Mouse (Mus musculus) stomach, embryonic 16.5 days (tissue): ENCODE data around the gene Ptma. TPM values are rescaled to one million over a fixed set of nuclear protein-coding genes. Genes with fewer than 3 reads are reported as not detected.

Experiments used
- ATAC-seq: fragments of 200-750 bp; cut with Nextera tagmentation; 2 replicates; pipeline ENCODE4 v1.8.0; 2017; ENCODE audit warnings: moderate number of reproducible peaks, moderate TSS enrichment; ENCODE audit not compliant: insufficient read depth, low FRiP score
- H3K27ac ChIP-seq: fragments of 300-500 bp; sonication (generic); 2 replicates; pipeline ENCODE4 v1.5.1; 2014; ENCODE audit warnings: low read length
- H3K27me3 ChIP-seq: fragments of 300-500 bp; sonication (generic); 2 replicates; pipeline ENCODE4 v1.6.1; 2014; ENCODE audit warnings: low read length, control low read depth, mixed read lengths; ENCODE audit not compliant: control insufficient read depth, insufficient read depth
- H3K36me3 ChIP-seq: fragments of 300-500 bp; sonication (generic); 2 replicates; pipeline ENCODE4 v1.6.1; 2014; ENCODE audit warnings: low read length; ENCODE audit not compliant: control insufficient read depth, insufficient read depth
- H3K4me1 ChIP-seq: fragments of 300-500 bp; sonication (generic); 2 replicates; pipeline ENCODE4 v1.6.1; 2014; ENCODE audit warnings: low read length, control low read depth, mixed read lengths; ENCODE audit not compliant: control insufficient read depth, insufficient read depth
- H3K4me2 ChIP-seq: fragments of 300-500 bp; sonication (generic); 2 replicates; pipeline ENCODE4 v1.6.1; 2014; ENCODE audit warnings: low read depth, low read length, mixed read lengths
- H3K4me3 ChIP-seq: fragments of 300-500 bp; sonication (generic); replicated peaks from 2 replicates; pipeline ENCODE4 v1.5.1; 2014; ENCODE audit warnings: mild to moderate bottlenecking, low read length
- H3K9ac ChIP-seq: fragments of 300-500 bp; sonication (generic); 2 replicates; pipeline ENCODE4 v1.6.1; 2014; ENCODE audit warnings: low read length
- H3K9me3 ChIP-seq: fragments of 300-500 bp; sonication (generic); replicated peaks from 2 replicates; pipeline ENCODE4 v1.6.1; 2016; ENCODE audit warnings: low read length, control low read depth; ENCODE audit not compliant: control insufficient read depth
- WGBS: fragments of 180-500 bp; shearing (Covaris S2); extraction: QIAGEN DNeasy Blood & Tissue Kit; methylation state at CpG from one replicate; pipeline ENCODE4 v1.1.7; 2014; 5-methylcytosine and 5-hydroxymethylcytosine counted together
- polyA plus RNA-seq: library from polyadenylated mRNA; unstranded; fragments of >200 nt; fragmentation: Nextera tagmentation; extraction: Ambion mirVana; gene quantifications from 2 replicates; pipeline ENCODE4 v1.2.1, GENCODE M21; 2015

Gene Ptma
- polyA plus RNA-seq, 1 experiment from 2014 or later = 2,170 TPM

DNA sequence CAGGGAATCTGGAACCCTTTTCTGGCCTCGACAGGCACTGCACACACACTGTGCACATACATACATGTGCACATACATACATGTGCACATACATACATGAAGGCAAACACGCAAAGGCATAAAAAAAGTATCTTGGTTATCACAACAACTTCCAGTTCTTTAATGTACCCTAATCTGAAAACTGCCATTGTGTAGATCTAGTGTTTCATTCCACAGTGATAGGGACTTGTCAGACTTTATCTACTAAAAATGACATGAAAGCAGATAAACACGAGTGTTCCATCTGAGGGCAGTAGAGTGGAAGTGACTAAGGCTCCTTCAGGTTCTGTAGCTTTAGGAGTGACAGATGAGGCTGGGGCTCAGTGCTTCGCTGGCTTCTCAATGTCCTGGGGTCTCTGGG is 24.8 kb downstream of the Ptma start:
- Histone ChIP-seq H3K4me1 (no peaks in the 10 kb centered on the region), H3K9me3 (no peaks in the 10 kb centered on the region), H3K9ac (no peak overlapping the region), H3K27me3 (no peaks in the 10 kb centered on the region), H3K27ac (no peak overlapping the region), H3K4me3 (no peak overlapping the region), H3K36me3 (no peaks in the 10 kb centered on the region), H3K4me2 (no peak overlapping the region)
- ATAC-seq = no peak
- WGBS = 65% methylated on average over 4 of the region's 4 CpGs

DNA sequence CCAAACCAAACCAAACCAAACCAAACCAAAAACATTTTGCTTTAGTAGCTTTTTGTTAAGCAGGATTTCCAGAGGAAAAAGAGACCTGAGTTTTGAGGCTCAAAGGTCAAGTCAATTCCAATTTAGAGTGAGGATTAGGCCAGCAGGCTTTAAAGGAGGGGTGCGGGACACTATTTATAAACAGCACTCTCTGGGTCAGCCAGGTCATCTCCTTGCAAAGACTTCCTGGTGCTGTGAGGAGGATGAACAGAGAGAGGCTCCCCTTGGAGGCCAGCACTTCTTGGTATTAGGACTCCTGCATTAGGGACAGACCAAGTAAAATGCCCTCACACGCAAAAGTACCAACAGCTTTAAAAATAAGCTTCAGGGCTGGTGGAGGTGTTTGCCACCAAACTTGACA is 25.4 kb downstream of the Ptma start:
- Histone ChIP-seq H3K9ac (no peak overlapping the region), H3K4me2 (no peak overlapping the region), H3K9me3 (no peaks in the 10 kb centered on the region), H3K36me3 (no peaks in the 10 kb centered on the region), H3K4me3 (no peak overlapping the region), H3K27me3 (no peaks in the 10 kb centered on the region), H3K4me1 (no peaks in the 10 kb centered on the region), H3K27ac (no peak overlapping the region)
- WGBS = 46% methylated on average over 2 of the region's 2 CpGs
- ATAC-seq = no peak

DNA sequence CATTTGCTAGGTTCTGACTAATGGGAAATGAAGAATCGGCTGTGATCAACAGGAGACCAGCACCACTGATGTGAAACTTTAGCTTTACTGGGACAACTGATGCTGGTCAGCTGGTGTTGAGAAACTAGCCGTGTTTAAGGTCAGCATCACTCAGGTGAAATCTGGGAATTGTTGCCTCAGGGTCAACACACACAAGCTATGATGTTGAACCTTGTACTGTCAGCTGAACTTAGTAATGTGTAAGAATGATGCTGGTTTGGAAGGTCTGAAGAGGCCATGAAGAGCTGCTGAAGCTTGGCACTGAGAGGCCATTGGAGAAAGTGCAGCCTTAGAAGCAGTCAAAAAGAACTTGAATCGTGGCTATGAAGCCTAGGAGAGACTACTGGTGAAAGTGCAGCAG is 29.1 kb downstream of the Ptma start:
- no peaks in the 10 kb centered on the region for H3K4me1 ChIP-seq
- WGBS = 86% methylated on average over 3 of the region's 3 CpGs
- H3K4me3 ChIP-seq = no peak overlapping the region
- no peak overlapping the region for H3K4me2 ChIP-seq
- no peaks in the 10 kb centered on the region for H3K27me3 ChIP-seq
- H3K27ac ChIP-seq = no peak overlapping the region
- H3K36me3 ChIP-seq = no peaks in the 10 kb centered on the region
- no peak overlapping the region for H3K9ac ChIP-seq
- ATAC-seq = no peak
- H3K9me3 ChIP-seq = no peaks in the 10 kb centered on the region

DNA sequence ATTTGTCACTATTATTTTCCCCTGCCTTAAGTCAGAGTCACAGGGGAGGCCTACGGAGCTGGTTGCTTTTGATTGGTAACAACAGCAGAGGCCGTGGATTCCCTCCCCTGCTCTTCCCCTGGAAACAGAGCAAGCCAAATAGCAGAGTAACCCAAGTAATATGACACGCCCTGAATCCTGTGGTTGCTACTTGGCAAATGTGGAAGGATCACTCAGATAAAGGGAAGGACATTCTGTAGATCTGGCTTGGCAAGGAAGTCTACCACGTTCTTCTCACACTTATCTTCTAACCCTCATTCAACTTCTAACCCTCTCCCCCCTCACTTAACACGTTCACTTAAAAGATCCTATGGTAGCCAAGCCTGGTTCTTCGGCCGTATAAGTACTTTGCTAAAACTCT is 31.3 kb downstream of the Ptma start:
- H3K4me2 ChIP-seq = no peak overlapping the region
- no peak overlapping the region for H3K27ac ChIP-seq
- H3K4me3 ChIP-seq = no peak overlapping the region
- 58% methylated on average over 7 of the region's 7 CpGs for WGBS
- H3K27me3 ChIP-seq = no peaks in the 10 kb centered on the region
- no peak for ATAC-seq
- no peaks in the 10 kb centered on the region for H3K9me3 ChIP-seq
- no peak overlapping the region for H3K9ac ChIP-seq
- no peaks in the 10 kb centered on the region for H3K4me1 ChIP-seq
- no peaks in the 10 kb centered on the region for H3K36me3 ChIP-seq

DNA sequence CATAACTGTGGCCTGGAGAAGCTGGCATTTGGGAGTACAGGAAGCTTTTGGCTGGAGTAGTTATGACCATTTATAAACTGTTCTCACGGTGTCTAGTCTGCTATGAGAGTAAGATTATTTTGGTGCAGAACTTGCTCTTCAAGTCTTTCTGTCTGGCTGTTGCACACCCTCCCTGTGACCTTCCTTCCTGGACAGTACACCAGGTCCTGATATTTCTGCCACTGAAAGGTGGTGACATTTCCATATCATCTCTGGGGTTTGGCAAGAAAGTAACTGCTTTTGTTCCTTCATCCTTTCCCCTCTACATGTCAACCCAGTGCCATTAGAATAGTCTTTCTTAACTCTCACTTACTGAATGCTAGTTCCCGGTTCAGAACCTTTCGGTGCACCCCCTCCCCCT is 32.7 kb downstream of the Ptma start:
- WGBS = 84% methylated on average over 3 of the region's 3 CpGs
- no peak overlapping the region for H3K27ac ChIP-seq

DNA sequence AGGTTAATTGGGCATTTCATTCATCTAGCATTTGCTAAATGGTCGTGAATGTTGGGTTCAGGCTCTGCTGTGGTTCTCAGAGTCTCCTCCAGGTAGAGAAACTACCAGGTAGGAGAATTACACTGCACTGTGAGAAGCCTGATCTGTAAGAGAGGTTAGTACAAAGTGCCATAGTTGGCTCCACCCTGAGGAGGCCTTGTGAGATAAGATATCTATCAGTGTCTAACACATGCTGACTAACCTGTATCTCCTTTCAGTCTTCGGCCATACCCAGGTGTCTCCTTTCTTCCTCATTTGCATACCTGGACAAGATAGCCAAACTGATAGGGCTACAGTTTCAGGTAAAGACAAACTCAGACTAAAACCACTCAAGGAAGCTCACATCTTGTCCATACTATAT is 36.1 kb downstream of the Ptma start:
- H3K4me1 ChIP-seq = no peaks in the 10 kb centered on the region
- no peak overlapping the region for H3K4me3 ChIP-seq
- H3K4me2 ChIP-seq = no peak overlapping the region
- WGBS = 68% methylated on average over 2 of the region's 2 CpGs
- no peaks in the 10 kb centered on the region for H3K27me3 ChIP-seq
- H3K27ac ChIP-seq = no peak overlapping the region
- no peaks in the 10 kb centered on the region for H3K9me3 ChIP-seq
- H3K9ac ChIP-seq = no peak overlapping the region
- ATAC-seq = no peak
- H3K36me3 ChIP-seq = no peaks in the 10 kb centered on the region

More for the DNA sequence above, 32.7 kb downstream of the Ptma start:
- Histone ChIP-seq H3K4me1 (no peaks in the 10 kb centered on the region), H3K27me3 (no peaks in the 10 kb centered on the region), H3K9ac (no peak overlapping the region), H3K9me3 (no peaks in the 10 kb centered on the region), H3K36me3 (no peaks in the 10 kb centered on the region), H3K4me3 (no peak overlapping the region), H3K4me2 (no peak overlapping the region)
- no peak for ATAC-seq

DNA sequence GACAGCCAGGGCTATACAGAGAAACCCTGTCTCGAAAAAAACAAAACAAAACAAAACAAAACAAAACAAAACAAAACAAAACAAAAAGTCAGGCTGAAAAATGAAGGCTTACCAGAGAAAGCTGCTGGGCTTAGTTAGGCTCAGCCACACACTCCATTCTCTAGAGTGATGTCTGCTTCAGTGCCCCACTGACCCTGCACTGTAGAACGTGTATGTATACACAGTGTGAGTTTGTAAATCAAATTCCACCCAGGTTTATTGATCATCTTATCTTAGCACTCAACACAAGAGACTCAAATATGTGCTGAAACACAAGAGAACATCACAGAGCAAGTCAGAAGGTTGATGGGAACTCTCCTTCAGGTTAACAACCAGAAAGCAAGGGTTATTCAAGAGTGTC is 41.9 kb downstream of the Ptma start:
- Histone ChIP-seq H3K4me2 (no peak overlapping the region), H3K4me1 (no peaks in the 10 kb centered on the region), H3K9ac (no peak overlapping the region), H3K9me3 (no peaks in the 10 kb centered on the region), H3K4me3 (no peak overlapping the region), H3K27ac (no peak overlapping the region), H3K36me3 (no peaks in the 10 kb centered on the region), H3K27me3 (no peaks in the 10 kb centered on the region)
- no peak for ATAC-seq
- WGBS = 64% methylated on average over 2 of the region's 2 CpGs

DNA sequence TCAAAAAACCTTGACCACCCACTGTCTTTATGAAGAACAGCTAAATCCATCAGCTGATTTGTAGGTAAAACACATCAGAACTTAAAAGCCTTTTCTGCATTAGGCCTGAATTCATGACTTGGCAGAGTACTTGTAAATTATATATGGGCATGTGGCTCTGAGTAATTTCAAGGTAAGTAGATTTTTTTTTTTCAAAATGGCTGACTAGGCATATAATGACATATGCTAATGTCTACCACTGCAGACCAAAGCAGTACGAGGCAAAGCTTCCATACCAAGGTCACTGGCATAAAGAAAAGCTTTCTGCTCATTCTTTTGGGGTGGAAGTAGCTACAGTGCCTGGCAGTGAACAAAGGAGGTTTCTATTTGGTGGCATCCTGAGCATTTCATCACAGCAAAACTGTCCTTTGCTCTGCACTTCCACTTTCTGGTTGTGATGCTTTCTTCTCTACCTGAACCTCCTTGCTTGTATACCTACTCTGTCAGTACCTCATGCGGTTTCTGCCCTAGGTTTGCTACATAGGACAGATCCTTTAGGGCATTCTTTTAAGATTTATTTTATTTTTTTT is 42.9 kb downstream of the Ptma start:
- H3K9ac ChIP-seq = no peak overlapping the region
- no peak overlapping the region for H3K27ac ChIP-seq
- H3K9me3 ChIP-seq = no peaks in the 10 kb centered on the region
- 84% methylated on average over 2 of the region's 2 CpGs for WGBS
- H3K27me3 ChIP-seq = no peaks in the 10 kb centered on the region
- H3K4me3 ChIP-seq = no peak overlapping the region
- no peaks in the 10 kb centered on the region for H3K4me1 ChIP-seq
- H3K36me3 ChIP-seq = no peaks in the 10 kb centered on the region
- no peak overlapping the region for H3K4me2 ChIP-seq
- ATAC-seq = no peak

DNA sequence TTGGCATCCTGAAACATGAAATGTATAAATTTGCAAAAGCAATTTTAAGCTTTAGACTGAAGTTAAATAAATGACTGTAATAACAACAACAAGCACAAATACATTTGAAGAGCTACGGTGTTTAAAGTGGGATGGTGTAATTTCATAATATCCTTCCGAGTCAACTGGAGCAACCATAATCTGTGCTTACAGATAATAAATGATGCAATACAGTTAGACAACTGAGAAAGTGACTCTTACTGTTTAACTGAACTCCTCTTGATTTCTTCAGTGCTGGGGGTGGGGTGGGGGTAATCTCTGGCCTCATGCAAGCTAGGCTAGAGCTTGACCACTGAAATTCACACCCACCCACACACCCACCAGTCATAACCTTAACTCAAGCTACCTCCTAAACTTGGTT is 44.9 kb downstream of the Ptma start:
- no peak overlapping the region for H3K4me3 ChIP-seq
- H3K27me3 ChIP-seq = no peaks in the 10 kb centered on the region
- no peaks in the 10 kb centered on the region for H3K36me3 ChIP-seq
- no peaks in the 10 kb centered on the region for H3K9me3 ChIP-seq
- no peaks in the 10 kb centered on the region for H3K4me1 ChIP-seq
- no peak overlapping the region for H3K9ac ChIP-seq
- H3K27ac ChIP-seq = no peak overlapping the region
- no peak overlapping the region for H3K4me2 ChIP-seq
- WGBS = 89% methylated on average over 2 of the region's 2 CpGs
- no peak for ATAC-seq

DNA sequence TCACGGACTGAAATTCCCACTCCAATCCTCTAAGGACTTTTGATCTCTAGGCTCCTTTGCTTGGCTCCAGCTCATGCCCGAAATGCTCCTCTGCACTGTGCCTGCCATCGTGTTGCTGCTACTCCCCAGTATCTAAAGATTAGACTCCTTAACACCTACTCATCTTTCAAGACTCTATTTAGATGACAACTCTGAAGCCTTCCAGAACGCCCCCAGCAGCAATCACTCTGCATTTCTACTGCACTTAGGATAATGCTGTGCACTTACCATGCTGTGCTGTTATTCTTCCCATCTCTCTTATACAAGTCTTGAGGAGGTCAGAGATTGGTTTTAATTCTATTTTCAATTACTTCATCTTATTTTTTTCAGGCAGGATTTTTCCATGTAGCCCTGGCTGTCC is 45.4 kb downstream of the Ptma start:
- ATAC-seq = no peak
- no peaks in the 10 kb centered on the region for H3K4me1 ChIP-seq
- 71% methylated on average over 4 of the region's 4 CpGs for whole genome bisulfite sequencing
- H3K4me2 ChIP-seq = no peak overlapping the region
- no peaks in the 10 kb centered on the region for H3K9me3 ChIP-seq
- H3K27me3 ChIP-seq = no peaks in the 10 kb centered on the region
- H3K27ac ChIP-seq = no peak overlapping the region
- no peak overlapping the region for H3K9ac ChIP-seq
- no peak overlapping the region for H3K4me3 ChIP-seq
- no peaks in the 10 kb centered on the region for H3K36me3 ChIP-seq
